Mouse (Mus musculus): ENCODE measurements around the gene Grcc10. TPM values are rescaled to one million over a fixed set of nuclear protein-coding genes. Genes with fewer than 3 reads are reported as not detected.

Gene Grcc10
- total RNA-seq, 2 experiments from 2014 or later: 298 to 309 TPM

GRCm38 (mm10) chr6:124706061-124706627, 35.0 kb downstream of the Grcc10 start:
- no peak for DNase-seq (ENCODE audit: extremely low spot score in 1 of 2, low spot score in 2 of 2)
- H3K27ac ChIP-seq: 0 out of 2 replicates have a peak overlapping the region, but pooled peaks have one; percentile 8
- intact Hi-C loops (cut with DNase I): no loop called here
- TF ChIP-seq CTCF (IDR thresholded peaks at IDR 0.05): no peak
- no peak overlapping the region for H3K4me3 ChIP-seq

GRCm38 (mm10) chr6:124704417-124704816, 36.8 kb downstream of the Grcc10 start:
- Histone ChIP-seq H3K4me3 (no peak overlapping the region), H3K27ac (no peak overlapping the region)
- TF ChIP-seq CTCF (IDR thresholded peaks at IDR 0.05): no peak
- intact Hi-C loops (cut with DNase I): loop anchor here (5.0 kb wide), 1 partner anchor 38 kb away; the partner anchor contains the start of gene Grcc10
- DNase-seq (ENCODE audit: extremely low spot score in 1 of 2, low spot score in 2 of 2): no peak

GRCm38 (mm10) chr6:124703789-124704188, 37.4 kb downstream of the Grcc10 start:
- no peak overlapping the region for H3K4me3 ChIP-seq
- TF ChIP-seq CTCF (IDR thresholded peaks at IDR 0.05): no peak
- no peak overlapping the region for H3K27ac ChIP-seq
- intact Hi-C loops (cut with DNase I): loop anchor here (2.0 to 5.0 kb wide), 2 partner anchors 39 to 41 kb away; partner anchors contain the start of genes Grcc10 and Lpcat3
- no peak for DNase-seq (ENCODE audit: extremely low spot score in 1 of 2, low spot score in 2 of 2)

- peak; percentile 71 for DNase-seq (ENCODE audit: extremely low spot score in 1 of 2, low spot score in 2 of 2)
- no peak overlapping the region for H3K4me3 ChIP-seq
- intact Hi-C loops (cut with DNase I): loop anchor here (2.0 to 5.0 kb wide), 2 partner anchors 40 kb away; partner anchors contain the start of genes Grcc10 and Lpcat3
- H3K27ac ChIP-seq: no peak overlapping the region
- peak; percentile 82 for TF ChIP-seq CTCF (IDR thresholded peaks at IDR 0.05)
These were observed 38.4 kb downstream of the Grcc10 start for GRCm38 (mm10) chr6:124702784-124703103.

GRCm38 (mm10) chr6:124702102-124702783, 38.9 kb downstream of the Grcc10 start:
- DNase-seq (ENCODE audit: extremely low spot score in 1 of 2, low spot score in 2 of 2): no peak
- Histone ChIP-seq H3K27ac (no peak overlapping the region), H3K4me3 (no peak overlapping the region)
- intact Hi-C loops (cut with DNase I): loop anchor here (2.0 to 5.0 kb wide), 2 partner anchors 39 to 40 kb away; partner anchors contain the start of genes Grcc10 and Lpcat3
- no peak for TF ChIP-seq CTCF (IDR thresholded peaks at IDR 0.05)

GRCm38 (mm10) chr6:124701338-124701737, 39.8 kb downstream of the Grcc10 start:
- DNase-seq (ENCODE audit: extremely low spot score in 1 of 2, low spot score in 2 of 2): no peak
- peak; percentile 15; the same call in 1 of the 2 replicates for TF ChIP-seq CTCF (IDR thresholded peaks at IDR 0.05)
- Histone ChIP-seq H3K4me3 (no peak overlapping the region), H3K27ac (peak overlapping the region; percentile 0; the same call in 1 of the 2 replicates)
- intact Hi-C loops (cut with DNase I): loop anchor here (5.0 kb wide), 1 partner anchor 41 kb away; the partner anchor contains the start of gene Grcc10

GRCm38 (mm10) chr6:124699962-124700610, 41.1 kb downstream of the Grcc10 start:
- no peak overlapping the region for H3K4me3 ChIP-seq
- H3K27ac ChIP-seq: peak overlapping the region; percentile 0
- peak; percentile 47 to 62 for DNase-seq (ENCODE audit: extremely low spot score in 1 of 2, low spot score in 2 of 2)
- TF ChIP-seq CTCF (IDR thresholded peaks at IDR 0.05): no peak
- intact Hi-C loops (cut with DNase I): loop anchor here (5.0 kb wide), 1 partner anchor 42 kb away; the partner anchor contains the start of gene Grcc10

- intact Hi-C loops (cut with DNase I): no loop called here
- DNase-seq (ENCODE audit: extremely low spot score in 1 of 2, low spot score in 2 of 2): no peak
- Histone ChIP-seq H3K4me3 (no peak overlapping the region), H3K27ac (no peak overlapping the region)
- TF ChIP-seq CTCF (IDR thresholded peaks at IDR 0.05): no peak
These were observed 41.8 kb downstream of the Grcc10 start for GRCm38 (mm10) chr6:124699366-124699765.

- intact Hi-C loops (cut with DNase I): no loop called here
- no peak for DNase-seq (ENCODE audit: extremely low spot score in 1 of 2, low spot score in 2 of 2)
- Histone ChIP-seq H3K27ac (no peak overlapping the region), H3K4me3 (no peak overlapping the region)
- TF ChIP-seq CTCF (IDR thresholded peaks at IDR 0.05): no peak
These were observed 42.4 kb downstream of the Grcc10 start for GRCm38 (mm10) chr6:124698751-124699150.

GRCm38 (mm10) chr6:124696441-124697150, 44.6 kb downstream of the Grcc10 start:
- H3K27ac ChIP-seq: no peak overlapping the region
- intact Hi-C loops (cut with DNase I): no loop called here
- DNase-seq (ENCODE audit: extremely low spot score in 1 of 2, low spot score in 2 of 2): no peak
- TF ChIP-seq CTCF (IDR thresholded peaks at IDR 0.05): no peak
- no peak overlapping the region for H3K4me3 ChIP-seq

GRCm38 (mm10) chr6:124694166-124694955, 46.8 kb downstream of the Grcc10 start:
- no peak for TF ChIP-seq CTCF (IDR thresholded peaks at IDR 0.05)
- Histone ChIP-seq H3K4me3 (no peak overlapping the region), H3K27ac (peak overlapping the region; percentile 58)
- peak; percentile 43 to 54 for DNase-seq (ENCODE audit: extremely low spot score in 1 of 2, low spot score in 2 of 2)
- intact Hi-C loops (cut with DNase I): no loop called here
